In genomic region chr14:76678512-76679134, GRCm38 (mm10) we compare ENCODE assay signal across 11 mouse cellular contexts.
DNase-seq lines count a peak whose midpoint lies in the region; ATAC-seq and TF ChIP-seq lines count a peak whose summit lies in the region.
"Had no signal": no experiment of that assay in that cellular context is flagged by ENCODE, and none has a peak within 500 bp of the region (broad histone marks: within the 10 kb centered on the region; RNA-seq: fewer than 3 reads in every experiment).

No protein-coding gene starts in this region.

- no peak overlapping the region for H3K9ac ChIP-seq in hindbrain, embryonic 12.5 days
- no peak overlapping the region for H3K9ac ChIP-seq in hindbrain, embryonic 16.5 days (ENCODE audit: low read depth, low read length)
- no peak overlapping the region for H3K9ac ChIP-seq in stomach, embryonic 15.5 days
- no peak overlapping the region for H3K9ac ChIP-seq in stomach, postnatal 0 days (ENCODE audit: low read length)
- no peak overlapping the region for H3K9ac ChIP-seq in intestine, embryonic 15.5 days
- H3K9ac ChIP-seq: heart, embryonic 15.5 days had no signal

- H3K9me3 ChIP-seq in hindbrain, embryonic 12.5 days (replicated peaks) = no peaks in the 10 kb centered on the region
- H3K9me3 ChIP-seq in hindbrain, embryonic 16.5 days (ENCODE audit: control insufficient read depth, low read length) = no peaks in the 10 kb centered on the region
- H3K9me3 ChIP-seq in stomach, embryonic 15.5 days = no peaks in the 10 kb centered on the region
- no peaks in the 10 kb centered on the region for H3K9me3 ChIP-seq in stomach, postnatal 0 days (ENCODE audit: control insufficient read depth, low read length)
- no peaks in the 10 kb centered on the region for H3K9me3 ChIP-seq in intestine, embryonic 15.5 days
- H3K9me3 ChIP-seq: heart, embryonic 15.5 days had no signal

- peak overlapping the region; percentile 17; the same call in 1 of the 2 replicates for H3K27ac ChIP-seq in hindbrain, embryonic 12.5 days
- H3K27ac ChIP-seq in hindbrain, embryonic 16.5 days (ENCODE audit: low read depth, low read length) = no peak overlapping the region
- peak overlapping the region; percentile 8; the same call in 1 of the 2 replicates for H3K27ac ChIP-seq in stomach, embryonic 15.5 days
- no peak overlapping the region for H3K27ac ChIP-seq in stomach, postnatal 0 days (replicated peaks)
- H3K27ac ChIP-seq in intestine, embryonic 15.5 days = no peak overlapping the region
- H3K27ac ChIP-seq: heart, embryonic 15.5 days had no signal

- no peak for TF ChIP-seq EP300 in stomach, postnatal 0 days (optimal IDR thresholded peaks at IDR 0.05)

- no peaks in the 10 kb centered on the region for H3K36me3 ChIP-seq in hindbrain, embryonic 12.5 days
- no peaks in the 10 kb centered on the region for H3K36me3 ChIP-seq in hindbrain, embryonic 16.5 days (ENCODE audit: control insufficient read depth, insufficient read depth, low read length)
- no peaks in the 10 kb centered on the region for H3K36me3 ChIP-seq in stomach, embryonic 15.5 days
- H3K36me3 ChIP-seq in stomach, postnatal 0 days (ENCODE audit: control insufficient read depth, insufficient read depth, low read length) = no peaks in the 10 kb centered on the region
- H3K36me3 ChIP-seq in intestine, embryonic 15.5 days = no peaks in the 10 kb centered on the region
- H3K36me3 ChIP-seq: heart, embryonic 15.5 days had no signal

- H3K27me3 ChIP-seq in hindbrain, embryonic 12.5 days = no peaks in the 10 kb centered on the region
- no peaks in the 10 kb centered on the region for H3K27me3 ChIP-seq in hindbrain, embryonic 16.5 days (replicated peaks; ENCODE audit: control insufficient read depth, insufficient read depth, low read length)
- no peaks in the 10 kb centered on the region for H3K27me3 ChIP-seq in stomach, embryonic 15.5 days (replicated peaks)
- no peaks in the 10 kb centered on the region for H3K27me3 ChIP-seq in stomach, postnatal 0 days (ENCODE audit: control insufficient read depth, insufficient read depth, low read length)
- H3K27me3 ChIP-seq in intestine, embryonic 15.5 days (replicated peaks) = no peaks in the 10 kb centered on the region
- H3K27me3 ChIP-seq: heart, embryonic 15.5 days had no signal

- 10% methylated on average over 5 of the region's 5 CpGs for WGBS in hindbrain, embryonic 12.5 days
- 12% methylated on average over 5 of the region's 5 CpGs for WGBS in hindbrain, embryonic 16.5 days
- 65% methylated on average over 5 of the region's 5 CpGs for WGBS in stomach, embryonic 15.5 days
- 62% methylated on average over 5 of the region's 5 CpGs for WGBS in stomach, postnatal 0 days
- WGBS in intestine, embryonic 15.5 days = 66% methylated on average over 5 of the region's 5 CpGs

- H3K4me1 ChIP-seq in hindbrain, embryonic 12.5 days = peaks cover 21% of the 10 kb centered on the region
- H3K4me1 ChIP-seq in hindbrain, embryonic 16.5 days (ENCODE audit: control insufficient read depth, insufficient read depth, low read depth, low read length) = peaks cover 4% of the 10 kb centered on the region; the same call in 1 of the 2 replicates
- peaks cover 19% of the 10 kb centered on the region; the same call in 1 of the 2 replicates for H3K4me1 ChIP-seq in stomach, embryonic 15.5 days
- no peaks in the 10 kb centered on the region for H3K4me1 ChIP-seq in stomach, postnatal 0 days (replicated peaks; ENCODE audit: control insufficient read depth, insufficient read depth)
- peaks cover 28% of the 10 kb centered on the region for H3K4me1 ChIP-seq in intestine, embryonic 15.5 days (replicated peaks)

- ATAC-seq in hindbrain, embryonic 12.5 days (ENCODE audit: low FRiP score) = no peak
- ATAC-seq in hindbrain, embryonic 16.5 days = no peak
- ATAC-seq in stomach, embryonic 15.5 days (ENCODE audit: insufficient read depth, low FRiP score, low read depth) = no peak
- ATAC-seq in stomach, postnatal 0 days (ENCODE audit: low FRiP score, low TSS enrichment) = no peak
- no peak for ATAC-seq in intestine, embryonic 15.5 days

- DNase-seq in adrenal gland, postnatal 10 days = peak; percentile 43
- no peak for DNase-seq in adrenal gland, postnatal 25 days
- DNase-seq in stomach, postnatal 0 days (ENCODE audit: low spot score) = no peak
- peak; percentile 60 for DNase-seq in gastrocnemius, postnatal 25 days
- DNase-seq: cerebellum, adult 2 months; kidney, adult 2 months had no signal

- no peak overlapping the region for H3K4me3 ChIP-seq in hindbrain, embryonic 12.5 days
- H3K4me3 ChIP-seq in hindbrain, embryonic 16.5 days (ENCODE audit: low read length) = no peak overlapping the region
- H3K4me3 ChIP-seq in stomach, embryonic 15.5 days (replicated peaks) = no peak overlapping the region
- H3K4me3 ChIP-seq in stomach, postnatal 0 days (ENCODE audit: low read depth, low read length) = no peak overlapping the region
- no peak overlapping the region for H3K4me3 ChIP-seq in intestine, embryonic 15.5 days (replicated peaks)
- H3K4me3 ChIP-seq: heart, embryonic 15.5 days had no signal

- H3K4me2 ChIP-seq in hindbrain, embryonic 12.5 days (replicated peaks) = no peak overlapping the region
- H3K4me2 ChIP-seq in hindbrain, embryonic 16.5 days (ENCODE audit: low read length) = no peak overlapping the region
- no peak overlapping the region for H3K4me2 ChIP-seq in stomach, embryonic 15.5 days
- H3K4me2 ChIP-seq in stomach, postnatal 0 days (replicated peaks; ENCODE audit: low read depth) = no peak overlapping the region
- H3K4me2 ChIP-seq in intestine, embryonic 15.5 days (replicated peaks) = no peak overlapping the region
- H3K4me2 ChIP-seq: heart, embryonic 15.5 days had no signal

- no peak for TF ChIP-seq CTCF in stomach, postnatal 0 days (IDR thresholded peaks at IDR 0.05; ENCODE audit: low read depth)

Comparison
In these comparisons a context has a peak if more than half of its experiments do, and no peak if none do; other contexts are left out.
1. DNase-seq: peak in adrenal gland, postnatal 10 days (single experiment) and gastrocnemius, postnatal 25 days (single experiment); none in adrenal gland, postnatal 25 days (single experiment) and stomach, postnatal 0 days (single experiment).
2. H3K27ac ChIP-seq: peak in hindbrain, embryonic 12.5 days (single experiment) and stomach, embryonic 15.5 days (single experiment); none in hindbrain, embryonic 16.5 days (single experiment), stomach, postnatal 0 days (single experiment) and intestine, embryonic 15.5 days (single experiment).